Mouse (Mus musculus): ENCODE measurements around the gene Akap9. TPM values are rescaled to one million over a fixed set of nuclear protein-coding genes. Genes with fewer than 3 reads are reported as not detected.

The Akap9 gene
- polyA plus RNA-seq, 1 experiment: 3.0 TPM

GRCm38 (mm10) chr5:3969114-3969513 is 41.3 kb downstream of the Akap9 start:
- Histone ChIP-seq H3K27me3 (ENCODE audit: control insufficient read depth, insufficient read depth, insufficient read length) (no peaks in the 10 kb centered on the region), H3K4me3 (no peak overlapping the region), H3K36me3 (ENCODE audit: control insufficient read depth, insufficient read depth) (peaks cover 13% of the 10 kb centered on the region), H3ac (ENCODE audit: control insufficient read depth, insufficient read length) (no peak overlapping the region), H3K79me2 (ENCODE audit: control insufficient read depth, insufficient read depth) (no peaks in the 10 kb centered on the region), H3K4me2 (ENCODE audit: low read depth) (no peak overlapping the region)
- TF ChIP-seq TCF3 (IDR thresholded peaks at IDR 0.05; ENCODE audit: insufficient read length, low read depth) (no peak), USF1 (IDR thresholded peaks at IDR 0.05; ENCODE audit: low read depth) (no peak), MYOG (IDR thresholded peaks at IDR 0.05; ENCODE audit: control insufficient read depth in 1 of 3, insufficient read depth in 1 of 3, insufficient read length in 2 of 3, low read depth in 2 of 3) (no peak), POLR2A (IDR thresholded peaks at IDR 0.05; ENCODE audit: insufficient read length, low read depth) (no peak)

DNA sequence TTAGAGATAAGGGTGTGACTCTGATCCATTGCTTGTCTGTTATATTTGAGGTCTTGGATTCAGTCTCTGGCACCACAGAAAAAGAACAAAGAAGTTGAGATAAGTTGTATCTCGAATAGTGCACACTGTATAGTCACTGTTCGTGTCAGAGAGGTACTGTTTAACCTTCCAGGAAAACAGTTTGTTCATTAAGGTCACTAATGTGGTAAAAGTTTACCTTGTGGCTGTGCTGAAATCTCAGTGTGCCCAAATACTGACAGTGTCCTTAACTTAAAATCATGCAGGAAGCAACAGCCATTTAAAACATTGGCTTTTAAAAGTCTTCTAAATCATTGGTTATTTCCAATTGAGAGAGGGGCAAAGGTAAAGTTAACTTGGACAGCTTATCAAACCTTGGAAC is 43.1 kb downstream of the Akap9 start:
- H3ac ChIP-seq (ENCODE audit: control insufficient read depth, insufficient read length): no peak overlapping the region
- no peaks in the 10 kb centered on the region for H3K79me2 ChIP-seq (ENCODE audit: control insufficient read depth, insufficient read depth)
- H3K27me3 ChIP-seq (ENCODE audit: control insufficient read depth, insufficient read depth, insufficient read length): no peaks in the 10 kb centered on the region
- H3K36me3 ChIP-seq (ENCODE audit: control insufficient read depth, insufficient read depth): peaks cover 15% of the 10 kb centered on the region
- no peak overlapping the region for H3K4me2 ChIP-seq (ENCODE audit: low read depth)
- no peak for TF ChIP-seq TCF12 (IDR thresholded peaks at IDR 0.05; ENCODE audit: insufficient read depth, poor library complexity, severe bottlenecking)
- no peak for TF ChIP-seq TCF3 (IDR thresholded peaks at IDR 0.05; ENCODE audit: insufficient read length, low read depth)
- TF ChIP-seq SRF (IDR thresholded peaks at IDR 0.05; ENCODE audit: control insufficient read depth, insufficient read length, low read depth): no peak
- H3K4me3 ChIP-seq: no peak overlapping the region

DNA sequence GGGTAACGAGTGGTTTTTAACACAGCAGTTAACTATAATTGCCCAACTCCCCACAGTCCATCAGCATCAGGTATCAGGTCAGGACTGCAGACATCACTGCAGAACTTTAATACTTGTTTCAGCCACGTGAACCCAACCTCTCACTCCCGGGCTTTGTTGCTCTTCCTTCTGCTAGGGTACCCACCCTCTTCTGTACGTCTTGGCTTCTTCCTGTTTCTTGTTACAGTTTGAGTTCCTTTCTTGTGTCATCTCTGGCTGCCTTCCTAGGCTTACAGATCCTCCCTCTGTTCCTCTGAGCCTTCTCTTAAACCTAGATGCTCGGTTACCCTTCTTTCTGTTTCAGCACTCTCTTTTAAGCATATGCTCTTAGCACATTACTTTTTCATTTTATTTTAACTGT is 45.9 kb downstream of the Akap9 start:
- Histone ChIP-seq H3K4me2 (ENCODE audit: low read depth) (no peak overlapping the region), H3K36me3 (ENCODE audit: control insufficient read depth, insufficient read depth) (peaks cover 28% of the 10 kb centered on the region), H3K4me3 (no peak overlapping the region), H3ac (ENCODE audit: control insufficient read depth, insufficient read length) (no peak overlapping the region), H3K27me3 (ENCODE audit: control insufficient read depth, insufficient read depth, insufficient read length) (no peaks in the 10 kb centered on the region), H3K79me2 (ENCODE audit: control insufficient read depth, insufficient read depth) (no peaks in the 10 kb centered on the region)
- TF ChIP-seq CEBPB (IDR thresholded peaks at IDR 0.05; ENCODE audit: insufficient read depth, poor library complexity, severe bottlenecking) (no peak), TCF12 (IDR thresholded peaks at IDR 0.05; ENCODE audit: insufficient read depth, poor library complexity, severe bottlenecking) (no peak), USF1 (IDR thresholded peaks at IDR 0.05; ENCODE audit: low read depth) (no peak), TCF3 (IDR thresholded peaks at IDR 0.05; ENCODE audit: insufficient read length, low read depth) (no peak), MAX (IDR thresholded peaks at IDR 0.05; ENCODE audit: low read depth) (no peak), POLR2A (IDR thresholded peaks at IDR 0.05; ENCODE audit: insufficient read length, low read depth) (no peak), E2F4 (IDR thresholded peaks at IDR 0.05; ENCODE audit: insufficient read depth) (no peak), MYOD1 (IDR thresholded peaks at IDR 0.05; ENCODE audit: control insufficient read depth in 1 of 3, insufficient read length in 2 of 3, low read depth in 2 of 3) (no peak), POLR2AphosphoS2 (IDR thresholded peaks at IDR 0.05; ENCODE audit: insufficient read length, low read depth) (no peak), SRF (IDR thresholded peaks at IDR 0.05; ENCODE audit: control insufficient read depth, insufficient read length, low read depth) (no peak), MYOG (IDR thresholded peaks at IDR 0.05; ENCODE audit: control insufficient read depth in 1 of 3, insufficient read depth in 1 of 3, insufficient read length in 2 of 3, low read depth in 2 of 3) (no peak)

DNA sequence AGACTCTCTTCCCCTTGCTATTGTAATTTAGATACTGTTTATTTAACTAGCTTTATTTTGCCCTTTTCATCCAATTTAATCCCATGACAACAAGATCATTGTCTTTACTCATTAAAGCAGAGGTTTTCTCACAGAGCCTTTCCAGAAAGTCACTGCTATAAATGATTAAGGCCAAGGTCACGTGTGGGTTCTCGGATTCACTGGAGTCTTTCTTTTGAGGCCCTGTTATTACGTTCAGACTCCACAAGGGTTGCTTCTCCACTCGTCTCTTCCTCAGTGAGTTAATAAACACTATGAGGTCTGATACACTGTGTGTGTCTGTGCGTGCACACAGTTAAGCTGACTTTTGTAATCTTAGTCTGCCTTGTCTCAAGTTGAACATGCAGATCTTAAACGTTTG is 47.0 kb downstream of the Akap9 start:
- H3ac ChIP-seq (ENCODE audit: control insufficient read depth, insufficient read length): no peak overlapping the region
- peaks cover 34% of the 10 kb centered on the region for H3K36me3 ChIP-seq (ENCODE audit: control insufficient read depth, insufficient read depth)
- H3K4me3 ChIP-seq: no peak overlapping the region
- H3K79me2 ChIP-seq (ENCODE audit: control insufficient read depth, insufficient read depth): no peaks in the 10 kb centered on the region
- H3K4me2 ChIP-seq (ENCODE audit: low read depth): no peak overlapping the region
- TF ChIP-seq REST (IDR thresholded peaks at IDR 0.05; ENCODE audit: insufficient read depth, insufficient read length): no peak
- TF ChIP-seq SRF (IDR thresholded peaks at IDR 0.05; ENCODE audit: control insufficient read depth, insufficient read length, low read depth): no peak
- no peak for TF ChIP-seq TCF12 (IDR thresholded peaks at IDR 0.05; ENCODE audit: insufficient read depth, poor library complexity, severe bottlenecking)
- TF ChIP-seq MYOD1 (IDR thresholded peaks at IDR 0.05; ENCODE audit: control insufficient read depth in 1 of 3, insufficient read length in 2 of 3, low read depth in 2 of 3): no peak
- TF ChIP-seq USF1 (IDR thresholded peaks at IDR 0.05; ENCODE audit: low read depth): no peak
- no peak for TF ChIP-seq POLR2A (IDR thresholded peaks at IDR 0.05; ENCODE audit: insufficient read length, low read depth)
- TF ChIP-seq MYOG (IDR thresholded peaks at IDR 0.05; ENCODE audit: control insufficient read depth in 1 of 3, insufficient read depth in 1 of 3, insufficient read length in 2 of 3, low read depth in 2 of 3): no peak
- TF ChIP-seq CEBPB (IDR thresholded peaks at IDR 0.05; ENCODE audit: insufficient read depth, poor library complexity, severe bottlenecking): no peak
- TF ChIP-seq TCF3 (IDR thresholded peaks at IDR 0.05; ENCODE audit: insufficient read length, low read depth): no peak
- TF ChIP-seq E2F4 (IDR thresholded peaks at IDR 0.05; ENCODE audit: insufficient read depth): no peak
- TF ChIP-seq MAX (IDR thresholded peaks at IDR 0.05; ENCODE audit: low read depth): no peak
- no peak for TF ChIP-seq POLR2AphosphoS2 (IDR thresholded peaks at IDR 0.05; ENCODE audit: insufficient read length, low read depth)
- H3K27me3 ChIP-seq (ENCODE audit: control insufficient read depth, insufficient read depth, insufficient read length): no peaks in the 10 kb centered on the region

GRCm38 (mm10) chr5:3976111-3976510 is 48.3 kb downstream of the Akap9 start:
- Histone ChIP-seq H3K79me2 (ENCODE audit: control insufficient read depth, insufficient read depth) (no peaks in the 10 kb centered on the region), H3K27me3 (ENCODE audit: control insufficient read depth, insufficient read depth, insufficient read length) (no peaks in the 10 kb centered on the region), H3ac (ENCODE audit: control insufficient read depth, insufficient read length) (no peak overlapping the region), H3K4me3 (no peak overlapping the region), H3K36me3 (ENCODE audit: control insufficient read depth, insufficient read depth) (peaks cover 27% of the 10 kb centered on the region), H3K4me2 (ENCODE audit: low read depth) (no peak overlapping the region)
- TF ChIP-seq MAX (IDR thresholded peaks at IDR 0.05; ENCODE audit: low read depth): no peak
- peak in 2 of 3 experiments; percentile 25 to 33 for TF ChIP-seq MYOD1 (IDR thresholded peaks at IDR 0.05; ENCODE audit: control insufficient read depth in 1 of 3, insufficient read length in 2 of 3, low read depth in 2 of 3)
- TF ChIP-seq E2F4 (IDR thresholded peaks at IDR 0.05; ENCODE audit: insufficient read depth): no peak
- TF ChIP-seq SRF (IDR thresholded peaks at IDR 0.05; ENCODE audit: control insufficient read depth, insufficient read length, low read depth): no peak
- TF ChIP-seq USF1 (IDR thresholded peaks at IDR 0.05; ENCODE audit: low read depth): no peak
- TF ChIP-seq POLR2A (IDR thresholded peaks at IDR 0.05; ENCODE audit: insufficient read length, low read depth): no peak
- no peak for TF ChIP-seq TCF3 (IDR thresholded peaks at IDR 0.05; ENCODE audit: insufficient read length, low read depth)
